Mouse (Mus musculus) layer of hippocampus, adult 18-20 months (tissue): Measurements from ENCODE around the gene Tnr. TPM values are rescaled to one million over a fixed set of nuclear protein-coding genes. Genes with fewer than 3 reads are reported as not detected.

Source experiments
- DNase-seq, 2 experiments: peaks; one replicate each; pipeline ENCODE4 v3.0.0; 2022; ENCODE audit warnings: low spot score in 2 of 2
- long read RNA-seq: library from polyadenylated mRNA; stranded (forward); transcript quantifications from one replicate; pipeline ENCODE4 v2.0.0, GENCODE M21; 2021
- total RNA-seq, 2 experiments: library from RNA; stranded (reverse); gene quantifications; 2 replicates each; pipeline ENCODE4 v1.2.3; 2021

Tnr gene
- total RNA-seq: 100 to 1,000 TPM; 137 to 139 TPM
- long read RNA-seq, full-length matches to known transcripts: 4 of 28 reads
- long read RNA-seq, partial matches to known transcripts: 4 of 28 reads
- long read RNA-seq, other reads (novel, unspliced or antisense): 20 of 28 reads

- DNase-seq: peak; percentile 66 to 93
These were observed at the start of gene Tnr for GRCm38 (mm10) chr1:159523578-159523977. TSS of gene Tnr (plus strand) at chr1:159523769.

GRCm38 (mm10) chr1:159489853-159490435 is 33.6 kb upstream of the Tnr start:
- no peak for DNase-seq

- no peak for DNase-seq
These were observed 31.0 kb upstream of the Tnr start for GRCm38 (mm10) chr1:159492536-159492935.

DNA sequence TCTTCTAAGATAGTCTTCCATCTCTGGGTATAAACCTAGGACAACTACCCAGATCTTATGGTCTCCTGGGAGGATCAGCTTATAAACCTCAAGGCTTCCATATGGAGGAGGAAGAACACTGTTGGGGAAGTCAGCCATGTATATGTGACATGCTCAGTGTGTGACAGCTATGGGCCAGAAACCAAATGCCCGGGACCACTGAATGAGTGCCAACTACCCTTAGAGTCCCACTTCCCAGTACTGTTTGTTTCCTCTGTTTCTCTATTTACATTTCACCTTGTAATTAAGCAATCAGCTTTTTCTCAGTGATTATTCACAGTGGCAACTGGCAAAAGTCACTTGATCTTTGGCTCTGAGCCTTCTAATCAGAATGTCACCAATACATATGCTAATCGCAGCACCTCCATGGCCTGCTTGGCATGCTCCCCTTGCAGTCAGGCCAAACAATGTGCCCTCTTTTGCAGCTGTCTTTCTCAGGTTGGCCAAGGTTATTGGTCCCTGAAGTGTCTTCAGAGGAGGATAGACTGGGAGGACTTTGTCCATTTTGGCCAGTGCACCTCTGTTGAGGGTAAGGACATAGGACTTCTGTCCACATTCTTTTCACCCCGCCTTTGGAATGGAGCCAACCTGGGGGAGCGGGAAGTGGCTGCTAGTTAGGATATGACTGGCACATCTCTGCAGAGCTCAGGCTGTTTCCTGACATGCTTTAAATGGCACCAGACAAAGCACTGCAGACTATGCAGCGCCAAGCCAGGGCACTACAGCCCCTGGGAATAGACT is 29.7 kb upstream of the Tnr start:
- no peak for DNase-seq

- DNase-seq: no peak
These were observed 25.3 kb upstream of the Tnr start for GRCm38 (mm10) chr1:159498236-159498635.

- DNase-seq: no peak
These were observed 23.6 kb upstream of the Tnr start for GRCm38 (mm10) chr1:159499806-159500460.

- peak in 1 of 2 experiments; percentile 45 for DNase-seq
These were observed 21.7 kb upstream of the Tnr start for GRCm38 (mm10) chr1:159501911-159502310.

- peak in 1 of 2 experiments; percentile 58 for DNase-seq
These were observed 12.9 kb upstream of the Tnr start for GRCm38 (mm10) chr1:159510667-159511066.

DNA sequence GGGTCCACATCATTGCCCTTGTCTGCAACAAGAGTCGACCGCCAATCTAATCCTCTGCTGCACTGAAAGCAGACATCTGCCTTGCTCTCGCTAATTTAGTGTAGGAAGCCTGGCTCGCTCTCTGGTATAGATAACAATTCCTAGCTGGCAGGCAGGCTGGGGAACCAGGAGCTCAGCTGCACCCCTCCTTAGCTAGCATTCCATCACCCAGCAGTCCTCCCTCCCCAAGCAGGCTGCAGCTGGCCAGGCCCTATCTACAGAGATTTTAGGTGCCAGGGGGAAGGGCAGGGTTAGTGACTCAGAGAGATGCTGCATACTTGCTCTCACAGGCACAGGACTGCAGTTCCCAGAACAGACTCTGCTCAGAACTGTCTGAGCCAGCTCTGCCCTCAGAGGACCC is 5.9 kb upstream of the Tnr start:
- DNase-seq: peak; percentile 50 to 78

- no peak for DNase-seq
These were observed 4.4 kb upstream of the Tnr start for GRCm38 (mm10) chr1:159519206-159519605.

DNA sequence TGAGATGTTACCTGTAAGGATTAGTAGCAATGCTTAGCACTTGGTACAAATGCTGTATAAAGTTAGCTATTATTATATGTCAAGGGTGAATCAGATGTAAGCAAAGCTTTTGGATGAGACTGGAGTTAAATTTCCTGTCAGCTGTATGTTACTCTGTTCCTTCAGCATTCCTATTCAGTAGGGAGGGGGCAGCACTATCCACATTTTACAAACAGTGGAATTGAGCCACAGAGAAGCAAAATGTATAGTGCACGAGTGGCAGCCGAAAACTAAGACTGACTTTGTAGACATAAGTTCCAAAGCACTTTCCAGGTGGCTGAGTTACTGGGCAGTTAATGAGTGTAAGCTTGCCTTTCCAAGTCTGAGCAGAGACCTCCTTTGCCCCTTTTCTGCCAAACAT is 500 bp upstream of the Tnr start:
- DNase-seq: peak in 1 of 2 experiments; percentile 20

DNA sequence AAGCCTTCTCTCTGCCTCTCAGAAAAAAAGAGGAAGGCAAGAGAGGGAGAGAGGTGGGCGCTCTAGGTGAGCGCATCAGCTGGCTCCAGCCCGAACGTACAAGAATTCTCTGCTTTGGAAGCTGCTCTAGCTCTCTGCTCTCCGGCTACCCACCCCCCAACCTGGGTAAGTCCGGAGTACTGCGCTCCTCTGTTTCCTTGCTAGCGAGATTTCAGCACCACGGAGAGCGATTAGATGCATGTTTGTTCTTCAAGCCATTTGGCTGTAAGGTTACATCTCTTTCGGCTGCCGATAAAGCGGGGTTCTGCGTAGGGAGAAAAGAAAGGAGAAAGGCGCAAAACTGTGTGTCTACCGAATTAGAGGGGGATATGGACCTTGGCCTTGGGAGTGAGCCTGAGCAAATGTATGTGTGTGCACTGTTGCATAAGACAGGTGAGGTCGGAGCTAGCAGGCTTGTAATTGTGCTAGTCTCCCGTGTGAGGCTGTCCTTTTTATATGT is 531 bp downstream of the Tnr start:
- DNase-seq: peak in 1 of 2 experiments; percentile 64

- DNase-seq: peak in 1 of 2 experiments; percentile 37
These were observed 9.4 kb downstream of the Tnr start for GRCm38 (mm10) chr1:159532841-159533569.

- no peak for DNase-seq
These were observed 12.0 kb downstream of the Tnr start for GRCm38 (mm10) chr1:159535582-159535981.

DNA sequence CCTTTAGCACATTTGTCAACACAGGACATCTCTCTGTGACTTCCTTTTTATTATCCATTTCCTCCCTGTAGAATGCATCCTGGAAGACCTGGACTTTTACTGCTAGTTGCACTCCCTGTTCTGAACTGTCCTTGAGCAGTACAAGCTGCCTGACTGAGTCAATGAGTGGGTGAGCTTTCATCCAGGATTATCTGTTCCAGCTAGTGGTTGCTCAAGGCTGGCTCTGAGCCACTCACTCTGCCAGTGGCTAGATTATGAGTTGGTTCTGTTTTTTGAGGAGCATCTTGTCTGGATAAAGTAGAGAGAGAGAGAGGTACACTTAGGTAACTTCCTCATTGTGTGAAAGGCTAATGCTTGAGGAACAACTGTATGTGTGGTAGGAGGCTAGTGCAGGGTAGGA is 14.0 kb downstream of the Tnr start:
- DNase-seq: peak in 1 of 2 experiments; percentile 37

- DNase-seq: no peak
These were observed 14.5 kb downstream of the Tnr start for GRCm38 (mm10) chr1:159538076-159538475.

DNA sequence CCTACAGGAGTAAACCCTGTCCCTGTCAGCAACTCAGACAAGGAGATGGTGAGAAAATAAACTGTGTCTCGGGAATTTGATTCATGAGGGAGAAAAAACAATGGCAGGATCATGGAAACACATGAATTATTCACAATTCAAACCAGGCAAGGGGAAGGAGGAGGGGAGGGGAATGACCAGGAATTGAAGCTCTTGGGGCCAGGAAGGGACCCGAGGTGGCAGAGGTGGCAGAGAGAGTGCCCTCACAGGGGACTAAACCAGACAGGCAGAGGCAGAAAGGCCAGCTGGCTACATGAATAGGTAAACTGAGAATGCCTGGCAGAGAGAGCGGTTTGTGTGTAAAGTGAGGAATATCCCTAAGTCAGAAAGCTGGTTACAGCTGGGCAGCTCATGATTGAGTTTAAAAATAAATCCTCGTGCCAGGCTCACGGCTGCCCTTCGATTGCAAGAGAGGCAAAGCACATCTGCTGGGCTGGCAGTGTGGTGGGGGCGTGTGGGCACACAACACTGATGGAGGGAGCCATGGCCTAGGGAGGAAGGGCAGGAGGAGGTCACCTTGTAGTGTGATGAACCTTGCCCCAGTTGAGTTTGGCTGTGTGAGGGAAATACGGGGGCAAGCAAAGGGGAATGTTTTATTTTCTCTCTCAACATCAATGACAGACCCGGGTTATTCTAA is 22.0 kb downstream of the Tnr start:
- DNase-seq: no peak

DNA sequence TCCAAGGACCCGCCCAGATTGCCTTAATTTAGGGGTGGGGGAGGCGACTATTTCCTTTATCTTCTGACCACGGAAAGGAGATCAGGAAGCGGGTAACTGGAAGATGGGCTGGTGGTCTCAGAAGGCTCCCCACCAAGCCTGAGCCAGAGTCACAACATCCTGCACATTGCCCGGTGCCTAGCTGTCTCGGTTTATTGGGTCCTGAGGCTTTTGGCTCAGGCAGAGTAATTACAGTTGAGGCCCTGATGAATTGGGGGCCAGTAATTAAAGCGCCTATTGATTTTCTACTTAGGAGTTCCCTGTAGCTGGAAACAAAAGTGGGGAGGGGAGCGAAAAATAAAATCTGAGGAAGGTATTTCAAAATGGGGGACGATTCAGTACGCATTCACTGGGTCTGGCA is 27.5 kb downstream of the Tnr start:
- DNase-seq: no peak

DNA sequence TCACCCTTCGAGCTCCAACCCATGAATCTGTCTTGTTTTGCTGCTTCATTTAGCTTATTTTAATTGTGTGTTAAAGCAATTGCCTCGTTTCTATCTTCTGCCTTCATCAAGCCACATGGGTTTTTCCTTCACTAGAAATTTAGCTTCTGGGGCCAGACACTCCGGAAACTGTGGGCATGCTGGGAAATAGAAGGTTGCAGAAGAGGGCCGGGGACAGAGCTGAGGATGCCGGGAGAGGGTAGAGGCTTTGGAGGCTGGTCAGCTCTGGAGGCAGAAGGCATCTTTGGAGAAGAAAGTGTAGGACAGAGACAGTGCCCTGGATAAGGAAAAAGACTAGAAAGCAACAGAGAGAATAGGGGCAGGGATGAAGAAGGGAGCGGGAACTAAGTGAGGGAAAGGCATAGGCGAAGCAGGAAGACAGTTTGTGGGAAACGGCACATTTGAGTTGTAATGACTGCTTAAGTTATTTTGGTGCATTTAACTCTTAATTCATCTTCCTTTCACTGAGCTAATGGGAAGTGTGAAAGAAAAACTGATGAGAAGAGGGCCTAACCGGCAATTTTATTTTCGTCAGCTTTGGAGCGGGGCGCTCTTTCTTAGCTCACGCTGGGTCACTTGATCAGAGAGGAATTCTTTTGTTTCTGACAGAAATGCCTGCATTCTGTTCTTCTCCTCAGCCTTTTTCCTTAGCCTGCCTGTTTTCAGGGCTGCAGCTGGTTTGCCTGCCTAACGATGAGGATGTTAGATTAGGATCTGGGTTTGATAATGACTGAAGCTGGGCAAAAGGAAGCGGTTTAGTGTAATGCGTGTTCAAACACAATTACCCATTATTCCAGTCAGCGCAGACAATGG is 28.2 kb downstream of the Tnr start:
- DNase-seq: no peak

DNA sequence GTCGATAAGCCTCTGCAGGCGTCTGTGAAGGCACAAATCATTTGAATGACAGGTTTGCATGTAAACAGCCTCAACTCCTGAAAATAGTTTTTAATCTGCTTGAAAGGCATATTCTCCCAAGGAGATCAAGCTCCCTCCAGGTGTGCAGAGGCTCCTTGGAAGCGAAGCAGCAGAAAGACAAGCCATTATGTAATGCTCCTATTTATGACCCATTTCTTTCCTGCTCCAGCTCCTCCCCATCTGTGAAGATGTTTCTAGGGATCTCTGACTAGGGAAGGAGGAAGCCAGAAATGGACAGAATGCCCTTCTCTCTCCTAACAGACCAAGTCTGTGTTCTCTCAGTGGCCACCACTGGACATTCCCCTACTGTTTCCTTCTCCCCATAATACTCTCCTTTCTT is 38.0 kb downstream of the Tnr start:
- no peak for DNase-seq
